Mouse (Mus musculus) c-Kit-positive CD71-positive TER-119-negative erythroid progenitor cells, embryonic 14.5 days (primary cell): ENCODE results near the gene Rnf11.
A peak's percentile ranks its signal among the peaks of the same experiment; 100 is the strongest.
"Not testable (repeated sequence)": the region's sequence is repeated elsewhere in the genome, so short reads cannot be mapped to it uniquely, and the experiment has no call there.

Source experiments
- DNase-seq: peaks from one replicate; pipeline ENCODE4 v3.0.0-alpha.2; 2013; ENCODE audit warnings: low read depth

Gene Rnf11

GRCm38 (mm10) chr4:109411377-109411967 lies 73.1 kb downstream of the Rnf11 start:
- peak; percentile 52 for DNase-seq

GRCm38 (mm10) chr4:109410681-109411376 lies 73.7 kb downstream of the Rnf11 start:
- peak; percentile 81 for DNase-seq

DNA sequence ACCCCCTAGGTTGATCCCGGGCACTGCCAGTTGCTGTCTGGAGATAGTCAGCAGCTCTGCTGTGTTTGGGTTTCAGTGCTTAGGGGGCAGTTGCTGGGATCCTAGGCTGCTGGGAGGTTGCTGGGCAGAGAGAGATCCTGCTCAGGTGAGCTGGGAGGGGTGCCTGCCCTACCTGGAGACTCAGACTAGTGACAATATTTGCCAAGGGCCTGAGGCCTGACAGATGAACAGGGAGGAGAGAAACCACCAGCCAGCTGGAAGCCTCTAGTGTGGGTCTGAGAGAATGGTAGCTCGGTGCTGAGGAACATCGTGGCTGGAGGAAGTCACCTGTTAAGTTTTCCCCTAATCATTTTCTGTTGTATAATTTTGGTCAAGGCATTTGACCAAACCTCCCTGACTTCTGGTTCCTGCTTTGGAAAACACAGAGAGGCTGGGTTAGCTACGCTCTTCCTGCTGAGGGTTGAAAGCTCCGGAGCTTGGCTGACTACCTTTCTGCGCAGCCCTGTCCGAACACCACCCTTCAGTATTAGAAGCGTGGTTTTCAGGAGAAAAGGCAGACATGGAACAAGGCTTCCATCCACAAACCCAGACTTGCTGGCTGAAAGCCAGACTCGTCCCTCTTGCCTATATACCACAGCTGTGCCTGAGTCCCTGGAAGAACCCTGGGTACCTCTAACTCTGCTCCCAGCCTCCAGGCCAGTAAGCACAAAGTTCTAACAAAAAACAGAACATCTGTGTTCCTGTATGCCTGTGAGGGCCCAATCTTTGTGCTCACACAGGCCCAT lies 76.6 kb downstream of the Rnf11 start:
- no peak for DNase-seq

- DNase-seq = no peak
Measured at GRCm38 (mm10) chr4:109407176-109407520, 77.4 kb downstream of the Rnf11 start.

DNA sequence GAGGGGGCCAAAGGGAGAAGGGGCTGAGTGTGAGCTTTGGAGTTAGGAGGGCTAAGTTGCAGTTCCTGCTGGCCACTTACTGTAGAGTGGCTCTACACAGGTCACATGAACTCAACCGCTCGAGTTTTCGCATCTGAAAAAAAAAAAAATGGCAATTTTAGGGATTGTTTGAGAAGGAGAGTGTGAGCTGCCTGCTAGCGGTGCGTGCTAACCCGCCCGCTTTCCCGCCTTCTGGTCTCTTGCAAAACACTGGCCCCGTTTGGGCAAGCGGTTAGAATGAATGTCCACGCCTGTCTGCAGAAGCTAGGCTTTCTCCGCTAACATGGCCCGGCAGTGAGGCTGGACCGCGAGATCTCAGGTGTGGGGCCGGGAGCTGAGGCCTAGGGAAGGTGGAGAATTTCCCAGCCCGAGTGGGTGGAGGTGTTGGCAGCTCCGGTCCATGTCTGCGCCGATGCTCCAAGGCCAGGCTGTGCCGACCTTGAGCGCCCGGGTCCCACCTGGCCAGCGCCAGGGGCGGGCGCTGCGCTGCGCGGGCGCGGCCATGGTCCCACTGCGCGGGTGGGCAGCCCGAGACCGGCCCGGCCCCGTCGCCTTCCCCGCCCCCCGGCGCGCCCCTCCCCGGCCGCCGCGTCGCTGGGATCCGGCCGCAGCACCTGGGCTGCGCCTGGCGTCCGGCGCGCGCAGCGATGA lies 77.9 kb downstream of the Rnf11 start, which contains the start of gene Ttc39a:
TSS of gene Ttc39a (plus strand) at position 138 of the 690 bp plus-strand sequence.
- no peak for DNase-seq

DNA sequence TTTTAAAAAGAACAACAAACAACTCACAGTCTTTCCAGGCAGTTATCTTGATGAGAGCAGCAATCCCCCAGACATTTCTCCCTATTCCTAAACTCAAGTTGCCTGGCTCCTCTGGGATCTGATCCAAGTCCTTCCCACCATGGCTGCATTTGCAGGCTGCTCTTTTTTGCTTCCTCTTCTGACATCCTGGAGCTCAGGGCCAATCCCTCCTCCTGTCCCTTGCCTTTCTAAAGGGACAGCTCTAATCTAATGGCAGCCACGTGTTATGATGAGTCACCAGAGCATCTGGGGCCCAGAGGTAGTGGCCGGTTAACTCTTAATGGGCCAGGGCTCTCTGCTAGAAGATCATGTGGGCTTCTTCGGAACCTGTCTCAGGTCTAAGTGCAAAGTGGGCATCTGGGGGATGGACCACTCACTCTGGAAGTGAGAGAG lies 78.5 kb downstream of the Rnf11 start:
- peak; percentile 80 for DNase-seq

DNA sequence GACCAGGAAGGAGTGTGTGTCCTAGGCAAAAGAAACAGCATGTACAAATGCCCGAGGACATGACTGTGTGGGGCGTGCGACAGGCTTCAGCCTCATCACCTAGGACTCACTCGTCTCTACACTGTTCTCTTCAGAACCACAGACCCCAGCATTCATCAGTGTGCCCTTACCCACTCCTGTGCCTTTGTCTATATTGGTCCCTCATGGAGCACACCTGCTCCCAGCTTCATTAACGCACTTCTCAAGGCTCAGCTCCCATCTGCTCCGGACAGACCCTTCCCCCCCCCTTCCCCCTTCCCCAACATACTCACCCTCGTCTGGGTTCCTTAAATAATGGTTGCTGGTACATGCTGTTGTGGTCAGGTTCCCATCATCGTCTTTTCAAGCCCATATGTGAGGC lies 79.1 kb downstream of the Rnf11 start:
- no peak for DNase-seq

DNA sequence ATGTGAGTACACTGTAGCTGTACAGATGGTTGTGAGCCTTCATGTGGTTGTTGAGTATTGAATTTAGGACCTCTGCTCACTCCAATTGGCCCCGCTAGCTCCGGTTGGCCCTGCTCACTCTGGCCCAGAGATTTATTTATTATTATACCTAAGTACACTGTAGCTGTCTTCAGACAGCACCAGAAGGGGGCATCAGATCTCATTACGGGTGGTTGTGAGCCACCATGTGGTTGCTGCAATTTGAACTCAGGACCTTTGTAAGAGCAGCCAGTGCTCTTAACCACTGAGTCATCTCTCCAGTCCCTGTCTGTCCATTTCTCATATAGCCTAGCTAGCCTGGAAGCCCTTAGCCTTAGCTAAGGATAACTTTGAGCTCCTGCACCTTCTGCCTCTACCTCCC lies 79.6 kb downstream of the Rnf11 start:
- DNase-seq = not testable (repeated sequence)

DNA sequence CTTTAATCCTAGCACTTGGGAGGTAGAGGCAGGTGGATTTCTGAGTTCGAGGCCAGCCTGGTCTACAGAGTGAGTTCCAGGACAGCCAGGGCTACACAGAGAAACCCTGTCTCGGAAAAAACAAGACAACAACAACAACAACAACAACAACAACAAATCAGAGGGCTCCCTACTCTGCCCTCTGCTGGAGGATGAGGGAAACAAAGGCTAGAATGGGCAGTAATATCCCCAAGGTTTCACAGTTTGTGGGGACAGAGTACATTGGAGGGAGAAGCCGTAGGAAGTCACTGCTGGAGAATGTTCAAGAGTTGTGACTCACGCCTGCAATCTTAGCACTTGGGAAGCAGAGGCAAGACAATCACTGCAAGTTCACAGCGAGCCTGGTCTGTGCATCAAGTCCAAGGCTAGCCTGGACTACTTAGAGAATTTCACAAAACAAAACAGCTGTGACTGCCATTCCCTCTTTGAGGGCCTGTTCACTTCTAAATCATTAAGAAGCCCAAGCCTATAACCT lies 83.3 kb downstream of the Rnf11 start:
- DNase-seq = no peak
